Mouse (Mus musculus) heart, adult 2 months (tissue): Measurements from ENCODE around the gene Adgrb2. TPM values are rescaled to one million over a fixed set of nuclear protein-coding genes. Genes with fewer than 3 reads are reported as not detected.

Experiments used
- DNase-seq, 2 experiments: peaks; one replicate each; pipeline ENCODE4 v3.0.0; 2021
- H3K27ac ChIP-seq: fragments of 200-600 bp; 2 replicates; pipeline ENCODE4 v1.8.1; 2022
- H3K27me3 ChIP-seq: fragments of 200-500 bp; 2 replicates; pipeline ENCODE4 v1.6.1; 2012; ENCODE audit warnings: mild to moderate bottlenecking, low read length, inconsistent platforms, mixed read lengths; ENCODE audit not compliant: control insufficient read depth, insufficient read depth
- H3K36me3 ChIP-seq: fragments of 200-500 bp; 2 replicates; pipeline ENCODE4 v1.6.1; 2012; ENCODE audit warnings: low read length, inconsistent platforms; ENCODE audit not compliant: control insufficient read depth, insufficient read depth
- H3K4me1 ChIP-seq: fragments of 200-500 bp; 2 replicates; pipeline ENCODE4 v1.6.1; 2011; ENCODE audit warnings: low read length; ENCODE audit not compliant: control insufficient read depth, insufficient read depth
- H3K4me3 ChIP-seq: fragments of 200-600 bp; 2 replicates; pipeline ENCODE4 v1.8.1; 2022
- H3K79me2 ChIP-seq: fragments of 200-500 bp; replicated peaks from 2 replicates; pipeline ENCODE4 v1.6.1; 2012; ENCODE audit warnings: mild to moderate bottlenecking, inconsistent platforms, low read length, moderate library complexity, mixed read lengths; ENCODE audit not compliant: control insufficient read depth, insufficient read depth
- H3K9ac ChIP-seq: fragments of 200-500 bp; 2 replicates; pipeline ENCODE4 v1.6.1; 2012; ENCODE audit warnings: low read depth, mild to moderate bottlenecking, control low read depth, inconsistent platforms, low read length, mixed read lengths
- CTCF ChIP-seq: fragments of 200-600 bp; IDR thresholded peaks from 2 replicates; pipeline ENCODE4 v1.8.1; 2022; ENCODE audit warnings: antibody characterized with exemption, mild to moderate bottlenecking, moderate library complexity
- EP300 ChIP-seq: fragments of 200-500 bp; IDR thresholded peaks from 2 replicates; pipeline ENCODE4 v1.6.1; 2011; ENCODE audit warnings: low read depth, low read length, control low read depth; ENCODE audit not compliant: insufficient read depth
- POLR2A ChIP-seq: fragments of 200-500 bp; IDR thresholded peaks from 2 replicates; pipeline ENCODE4 v1.6.1; 2011; ENCODE audit warnings: mild to moderate bottlenecking, low read depth, low read length, control low read depth; ENCODE audit not compliant: insufficient read depth
- WGBS: fragments of 180-500 bp; shearing (Covaris S2); methylation state at CpG from one replicate; pipeline ENCODE4 v1.1.7; 2018; 5-methylcytosine and 5-hydroxymethylcytosine counted together
- intact Hi-C: fragments of 180-260 bp; cut with DNase I; formaldehyde crosslinking; loops from one replicate; pipeline ENCODE4 v1.15.1; 2025
- polyA plus RNA-seq: library from polyadenylated mRNA; depleted of rRNA; stranded (reverse); fragments of >200 nt; gene quantifications from 2 replicates; pipeline ENCODE4 v1.2.3, GENCODE M21; 2012
- total RNA-seq, 2 experiments: library from RNA; stranded (reverse); gene quantifications; 2 replicates each; pipeline ENCODE4 v1.2.3; 2021

Adgrb2 gene
- total and polyA plus RNA-seq, 3 experiments: 1.8 to 4.8 (median 2.0) TPM

GRCm38 (mm10) chr4:129974285-129974684, 10.4 kb upstream of the Adgrb2 start:
- Histone ChIP-seq H3K27ac (no peak overlapping the region), H3K36me3 (no peaks in the 10 kb centered on the region), H3K27me3 (no peaks in the 10 kb centered on the region), H3K79me2 (no peaks in the 10 kb centered on the region), H3K4me3 (no peak overlapping the region), H3K9ac (no peak overlapping the region), H3K4me1 (no peaks in the 10 kb centered on the region)
- 71% methylated on average over 9 of the region's 9 CpGs for WGBS
- TF ChIP-seq EP300 (no peak), CTCF (no peak), POLR2A (no peak)
- intact Hi-C loops: no loop called here
- no peak for DNase-seq

GRCm38 (mm10) chr4:129977256-129977655, 7.4 kb upstream of the Adgrb2 start:
- Histone ChIP-seq H3K27me3 (no peaks in the 10 kb centered on the region), H3K9ac (no peak overlapping the region), H3K36me3 (no peaks in the 10 kb centered on the region), H3K4me3 (no peak overlapping the region), H3K79me2 (no peaks in the 10 kb centered on the region), H3K27ac (no peak overlapping the region), H3K4me1 (no peaks in the 10 kb centered on the region)
- WGBS: 71% methylated on average over 4 of the region's 4 CpGs
- no peak for DNase-seq
- TF ChIP-seq POLR2A (no peak), CTCF (no peak), EP300 (no peak)
- intact Hi-C loops: no loop called here

DNA sequence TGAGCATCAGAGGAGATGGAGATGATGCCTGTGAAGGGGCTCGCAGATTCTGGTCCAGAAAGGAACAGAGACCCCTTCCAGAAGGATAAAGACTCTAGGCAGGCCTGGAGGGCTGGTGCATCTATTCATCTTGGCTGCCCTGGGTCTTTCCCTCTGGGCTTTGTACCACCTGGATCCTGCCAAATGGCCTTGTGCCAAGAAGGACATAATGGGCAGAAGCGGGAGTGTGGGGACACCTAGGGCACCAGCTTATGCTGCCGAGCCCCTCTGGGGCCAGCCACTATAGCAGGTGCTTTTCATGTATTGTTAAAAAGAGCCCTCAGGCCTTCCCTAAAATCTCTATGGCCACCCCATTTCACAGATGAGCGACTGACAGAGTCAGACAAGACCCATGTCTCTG, 6.4 kb upstream of the Adgrb2 start:
- no peak overlapping the region for H3K4me3 ChIP-seq
- no peak overlapping the region for H3K9ac ChIP-seq
- 58% methylated on average over 4 of the region's 4 CpGs for WGBS
- H3K36me3 ChIP-seq: no peaks in the 10 kb centered on the region
- no peaks in the 10 kb centered on the region for H3K27me3 ChIP-seq
- H3K27ac ChIP-seq: no peak overlapping the region
- H3K79me2 ChIP-seq: no peaks in the 10 kb centered on the region
- H3K4me1 ChIP-seq: no peaks in the 10 kb centered on the region
- no peak for DNase-seq
- intact Hi-C loops: no loop called here
- no peak for TF ChIP-seq CTCF
- TF ChIP-seq POLR2A: no peak
- TF ChIP-seq EP300: no peak

- TF ChIP-seq EP300 (no peak), POLR2A (no peak), CTCF (no peak)
- no peak for DNase-seq
- H3K79me2 ChIP-seq: no peaks in the 10 kb centered on the region
- intact Hi-C loops: no loop called here
- H3K27me3 ChIP-seq: 0 out of 2 replicates have a peak, but pooled peaks cover 1% of the 10 kb centered on the region
- no peaks in the 10 kb centered on the region for H3K36me3 ChIP-seq
- peaks cover 2% of the 10 kb centered on the region; the same call in 1 of the 2 replicates for H3K4me1 ChIP-seq
- H3K4me3 ChIP-seq: no peak overlapping the region
- 50% methylated on average over 4 of the region's 4 CpGs for WGBS
- no peak overlapping the region for H3K9ac ChIP-seq
- no peak overlapping the region for H3K27ac ChIP-seq
Measured at GRCm38 (mm10) chr4:129978930-129979329, 5.7 kb upstream of the Adgrb2 start.

GRCm38 (mm10) chr4:129981657-129982056, 3.0 kb upstream of the Adgrb2 start:
- Histone ChIP-seq H3K27ac (no peak overlapping the region), H3K9ac (no peak overlapping the region), H3K36me3 (no peaks in the 10 kb centered on the region), H3K4me1 (peaks cover 6% of the 10 kb centered on the region), H3K27me3 (peaks cover 13% of the 10 kb centered on the region), H3K4me3 (no peak overlapping the region), H3K79me2 (no peaks in the 10 kb centered on the region)
- 63% methylated on average over 11 of the region's 11 CpGs for WGBS
- no peak for TF ChIP-seq CTCF
- TF ChIP-seq POLR2A: no peak
- TF ChIP-seq EP300: no peak
- intact Hi-C loops: no loop called here
- DNase-seq: no peak

DNA sequence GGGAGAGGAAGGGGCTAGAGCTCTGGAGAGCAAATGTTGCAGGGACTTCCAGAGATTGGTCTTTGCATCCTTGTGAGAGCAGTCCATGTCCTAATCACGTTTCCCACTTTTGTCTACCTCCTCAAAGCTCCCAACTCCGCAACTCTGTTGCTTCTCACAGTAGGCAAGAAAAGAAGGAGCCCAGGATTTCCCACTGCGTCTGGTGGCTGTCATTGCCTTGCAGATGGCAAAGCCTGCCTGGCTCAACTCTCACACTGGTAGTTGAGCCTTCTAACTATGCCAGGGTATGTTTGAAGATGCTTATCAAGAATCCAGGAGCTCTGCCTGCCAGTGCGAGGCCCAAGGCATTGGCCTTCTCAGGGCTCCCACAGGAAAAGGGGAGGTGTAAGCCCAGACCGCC, 1.6 kb upstream of the Adgrb2 start:
- H3K27ac ChIP-seq: no peak overlapping the region
- no peak overlapping the region for H3K9ac ChIP-seq
- H3K36me3 ChIP-seq: no peaks in the 10 kb centered on the region
- DNase-seq: no peak
- peaks cover 10% of the 10 kb centered on the region for H3K4me1 ChIP-seq
- 49% methylated on average over 5 of the region's 5 CpGs for WGBS
- TF ChIP-seq POLR2A: no peak
- no peak overlapping the region for H3K4me3 ChIP-seq
- peaks cover 14% of the 10 kb centered on the region for H3K27me3 ChIP-seq
- no peaks in the 10 kb centered on the region for H3K79me2 ChIP-seq
- intact Hi-C loops: loop anchor here (1.0 kb wide), 1 partner anchor 24 kb away; no protein-coding TSS in a partner anchor

- Histone ChIP-seq H3K9ac (no peak overlapping the region), H3K27me3 (peaks cover 16% of the 10 kb centered on the region), H3K79me2 (no peaks in the 10 kb centered on the region), H3K36me3 (no peaks in the 10 kb centered on the region), H3K27ac (no peak overlapping the region), H3K4me1 (peaks cover 10% of the 10 kb centered on the region), H3K4me3 (peak overlapping the region; percentile 43)
- TF ChIP-seq POLR2A: no peak
- TF ChIP-seq CTCF: peak; percentile 72
- 0 out of 2 replicates have a peak, but pooled peaks have one; percentile 54 for TF ChIP-seq EP300
- intact Hi-C loops: loop anchor here (1.0 kb wide), 1 partner anchor 25 kb away; no protein-coding TSS in a partner anchor
- peak; percentile 72 to 73 for DNase-seq
- 4% methylated on average over 15 of the region's 15 CpGs for WGBS
Measured at GRCm38 (mm10) chr4:129983764-129984420, 778 bp upstream of the Adgrb2 start.
